Mouse (Mus musculus): ENCODE results near the gene Arfgef2. TPM values are rescaled to one million over a fixed set of nuclear protein-coding genes. Genes with fewer than 3 reads are reported as not detected.

Gene Arfgef2
- total and polyA plus RNA-seq, 3 experiments = 12.5 to 50.4 (median 45.4) TPM

GRCm38 (mm10) chr2:166855771-166856170 is 50.4 kb downstream of the Arfgef2 start:
- Histone ChIP-seq H3K27ac (no peak overlapping the region), H3K4me3 (no peak overlapping the region), H3K36me3 (ENCODE audit: control insufficient read depth, insufficient read depth, low read length) (no peaks in the 10 kb centered on the region), H3K4me1 (ENCODE audit: control insufficient read depth, insufficient read depth, low read length) (no peaks in the 10 kb centered on the region), H3K79me2 (replicated peaks; ENCODE audit: control insufficient read depth, insufficient read depth, low read length) (no peaks in the 10 kb centered on the region), H3K9ac (ENCODE audit: low read depth, low read length) (no peak overlapping the region), H3K27me3 (ENCODE audit: control insufficient read depth, insufficient read depth, low read length) (no peaks in the 10 kb centered on the region)
- TF ChIP-seq POLR2A (IDR thresholded peaks at IDR 0.05; ENCODE audit: insufficient read depth, low read depth, low read length) (no peak), EP300 (IDR thresholded peaks at IDR 0.05; ENCODE audit: insufficient read depth, low read depth, low read length) (no peak), CTCF (IDR thresholded peaks at IDR 0.05) (no peak)
- intact Hi-C loops (cut with DNase I) = no loop called here
- DNase-seq = no peak
- 94% methylated on average over 8 of the region's 8 CpGs for WGBS

- intact Hi-C loops (cut with DNase I) = no loop called here
- H3K27me3 ChIP-seq (ENCODE audit: control insufficient read depth, insufficient read depth, low read length) = no peaks in the 10 kb centered on the region
- WGBS = 66% methylated on average over 6 of the region's 6 CpGs
These were observed 51.0 kb downstream of the Arfgef2 start for GRCm38 (mm10) chr2:166856366-166856765.

GRCm38 (mm10) chr2:166857118-166857517 is 51.7 kb downstream of the Arfgef2 start:
- Histone ChIP-seq H3K27ac (no peak overlapping the region), H3K4me3 (no peak overlapping the region), H3K27me3 (ENCODE audit: control insufficient read depth, insufficient read depth, low read length) (no peaks in the 10 kb centered on the region), H3K4me1 (ENCODE audit: control insufficient read depth, insufficient read depth, low read length) (no peaks in the 10 kb centered on the region), H3K36me3 (ENCODE audit: control insufficient read depth, insufficient read depth, low read length) (no peaks in the 10 kb centered on the region), H3K79me2 (replicated peaks; ENCODE audit: control insufficient read depth, insufficient read depth, low read length) (no peaks in the 10 kb centered on the region), H3K9ac (ENCODE audit: low read depth, low read length) (no peak overlapping the region)
- 94% methylated on average over 2 of the region's 2 CpGs for WGBS
- no peak for DNase-seq
- TF ChIP-seq POLR2A (IDR thresholded peaks at IDR 0.05; ENCODE audit: insufficient read depth, low read depth, low read length) (no peak), CTCF (IDR thresholded peaks at IDR 0.05) (peak; percentile 59)
- intact Hi-C loops (cut with DNase I) = no loop called here

More at GRCm38 (mm10) chr2:166856366-166856765, 51.0 kb downstream of the Arfgef2 start:
- Histone ChIP-seq H3K27ac (no peak overlapping the region), H3K4me1 (ENCODE audit: control insufficient read depth, insufficient read depth, low read length) (no peaks in the 10 kb centered on the region), H3K36me3 (ENCODE audit: control insufficient read depth, insufficient read depth, low read length) (no peaks in the 10 kb centered on the region), H3K79me2 (replicated peaks; ENCODE audit: control insufficient read depth, insufficient read depth, low read length) (no peaks in the 10 kb centered on the region), H3K9ac (ENCODE audit: low read depth, low read length) (no peak overlapping the region), H3K4me3 (no peak overlapping the region)
- DNase-seq = no peak
- no peak for TF ChIP-seq EP300 (IDR thresholded peaks at IDR 0.05; ENCODE audit: insufficient read depth, low read depth, low read length)

GRCm38 (mm10) chr2:166859214-166859613 is 53.8 kb downstream of the Arfgef2 start:
- no peaks in the 10 kb centered on the region for H3K36me3 ChIP-seq (ENCODE audit: control insufficient read depth, insufficient read depth, low read length)
- H3K27ac ChIP-seq = no peak overlapping the region
- TF ChIP-seq CTCF (IDR thresholded peaks at IDR 0.05) (no peak), EP300 (IDR thresholded peaks at IDR 0.05; ENCODE audit: insufficient read depth, low read depth, low read length) (no peak), POLR2A (IDR thresholded peaks at IDR 0.05; ENCODE audit: insufficient read depth, low read depth, low read length) (no peak)
- H3K4me3 ChIP-seq = no peak overlapping the region
- DNase-seq = no peak
- no peaks in the 10 kb centered on the region for H3K4me1 ChIP-seq (ENCODE audit: control insufficient read depth, insufficient read depth, low read length)
- H3K9ac ChIP-seq (ENCODE audit: low read depth, low read length) = no peak overlapping the region
- intact Hi-C loops (cut with DNase I) = no loop called here
- WGBS = 89% methylated on average over 7 of the region's 7 CpGs
- no peaks in the 10 kb centered on the region for H3K79me2 ChIP-seq (replicated peaks; ENCODE audit: control insufficient read depth, insufficient read depth, low read length)
- no peaks in the 10 kb centered on the region for H3K27me3 ChIP-seq (ENCODE audit: control insufficient read depth, insufficient read depth, low read length)

DNA sequence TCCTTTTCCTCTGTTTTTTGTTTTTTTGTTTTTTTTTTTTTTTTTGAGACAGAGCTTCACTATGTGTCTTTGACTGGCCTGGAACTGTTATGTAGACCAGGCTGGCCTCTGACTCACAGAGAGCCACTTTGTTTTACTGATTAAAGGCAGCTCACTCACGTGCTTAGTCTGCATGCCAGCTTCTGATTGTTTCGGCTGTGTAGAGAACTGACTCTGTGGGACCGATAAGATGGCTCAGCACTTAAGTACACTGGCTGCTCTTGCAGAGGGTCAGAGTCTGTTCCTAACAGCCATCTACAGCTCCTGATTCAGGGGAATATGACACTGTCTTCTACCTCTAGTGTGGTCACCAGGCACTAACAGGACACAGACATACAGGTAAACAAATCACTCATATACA is 57.1 kb downstream of the Arfgef2 start:
- TF ChIP-seq POLR2A (IDR thresholded peaks at IDR 0.05; ENCODE audit: insufficient read depth, low read depth, low read length) = no peak
- no peak for TF ChIP-seq CTCF (IDR thresholded peaks at IDR 0.05)
- TF ChIP-seq EP300 (IDR thresholded peaks at IDR 0.05; ENCODE audit: insufficient read depth, low read depth, low read length) = no peak
- Histone ChIP-seq H3K27me3 (ENCODE audit: control insufficient read depth, insufficient read depth, low read length) (no peaks in the 10 kb centered on the region), H3K36me3 (ENCODE audit: control insufficient read depth, insufficient read depth, low read length) (no peaks in the 10 kb centered on the region), H3K4me1 (ENCODE audit: control insufficient read depth, insufficient read depth, low read length) (no peaks in the 10 kb centered on the region), H3K9ac (ENCODE audit: low read depth, low read length) (no peak overlapping the region), H3K4me3 (no peak overlapping the region), H3K27ac (no peak overlapping the region), H3K79me2 (replicated peaks; ENCODE audit: control insufficient read depth, insufficient read depth, low read length) (no peaks in the 10 kb centered on the region)
- WGBS = 31% methylated on average over 3 of the region's 3 CpGs
- DNase-seq = no peak
- intact Hi-C loops (cut with DNase I) = no loop called here

DNA sequence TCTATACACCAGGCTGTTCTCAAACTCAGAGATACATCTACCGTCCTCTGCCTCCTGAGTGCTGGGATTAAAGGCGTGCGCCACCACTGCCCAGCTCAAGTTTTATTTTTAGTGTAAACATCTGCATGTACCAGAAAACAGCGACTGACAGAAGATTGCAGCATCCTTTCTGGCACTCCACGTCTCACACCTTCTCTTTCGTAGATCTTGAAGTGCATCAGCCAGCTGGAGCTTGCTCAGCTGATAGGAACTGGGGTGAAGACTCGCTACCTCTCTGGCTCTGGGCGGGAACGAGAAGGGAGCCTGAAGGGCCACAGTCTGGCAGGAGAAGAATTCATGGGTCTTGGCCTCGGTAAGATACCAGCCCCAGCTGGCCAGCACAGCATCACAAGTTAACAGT is 60.1 kb downstream of the Arfgef2 start:
- intact Hi-C loops (cut with DNase I) = no loop called here
- no peak for DNase-seq
- TF ChIP-seq CTCF (IDR thresholded peaks at IDR 0.05) (no peak), EP300 (IDR thresholded peaks at IDR 0.05; ENCODE audit: insufficient read depth, low read depth, low read length) (no peak), POLR2A (IDR thresholded peaks at IDR 0.05; ENCODE audit: insufficient read depth, low read depth, low read length) (no peak)
- Histone ChIP-seq H3K79me2 (replicated peaks; ENCODE audit: control insufficient read depth, insufficient read depth, low read length) (no peaks in the 10 kb centered on the region), H3K4me1 (ENCODE audit: control insufficient read depth, insufficient read depth, low read length) (no peaks in the 10 kb centered on the region), H3K27me3 (ENCODE audit: control insufficient read depth, insufficient read depth, low read length) (no peaks in the 10 kb centered on the region), H3K27ac (no peak overlapping the region), H3K4me3 (no peak overlapping the region), H3K9ac (ENCODE audit: low read depth, low read length) (no peak overlapping the region), H3K36me3 (ENCODE audit: control insufficient read depth, insufficient read depth, low read length) (no peaks in the 10 kb centered on the region)
- WGBS = 63% methylated on average over 10 of the region's 10 CpGs

All from heart, adult 2 months (tissue).